Mouse (Mus musculus): ENCODE data around the gene Gm4131. TPM values are rescaled to one million over a fixed set of nuclear protein-coding genes. Genes with fewer than 3 reads are reported as not detected.

Gene Gm4131
- polyA plus RNA-seq, 1 experiment from 2014 or later, result not detected

DNA sequence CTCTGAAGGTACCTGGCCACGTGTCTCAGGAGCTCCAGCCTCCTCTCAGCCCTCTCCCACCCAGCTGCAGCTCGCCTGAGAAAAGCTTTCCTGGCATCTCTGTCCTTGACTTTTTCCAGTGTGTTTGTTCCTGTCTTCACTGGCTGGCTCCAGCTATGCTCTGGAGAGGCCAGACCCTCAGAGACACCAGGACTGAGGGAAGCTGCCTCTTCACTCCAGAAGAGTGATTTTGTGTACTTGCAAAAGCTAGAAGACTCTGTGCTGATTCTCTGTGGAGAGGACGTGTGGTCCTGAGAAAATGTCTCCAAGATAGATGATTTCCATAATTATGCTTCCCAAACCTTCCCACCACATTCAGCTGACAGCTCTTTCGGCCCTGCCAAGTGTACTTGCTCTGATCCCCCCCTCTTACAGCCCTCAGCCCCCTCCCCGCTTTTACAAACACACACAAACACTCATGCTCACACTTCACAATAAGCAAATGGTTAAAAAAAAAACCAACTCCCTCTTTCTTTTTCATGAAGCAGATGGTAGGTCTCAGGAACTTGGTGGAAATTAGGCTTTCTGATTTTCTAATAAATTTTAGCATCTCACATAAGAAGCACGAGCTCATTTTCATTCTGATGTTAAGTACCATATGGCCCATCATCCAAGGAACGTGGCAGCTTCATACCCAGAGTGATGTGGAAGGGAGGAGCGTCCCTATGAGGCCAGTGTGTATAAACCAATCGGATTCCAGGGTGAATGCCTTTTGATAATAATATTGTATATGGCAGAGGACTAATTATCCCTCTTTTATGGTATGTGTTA is 111.8 kb downstream of the Gm4131 start:
- Histone ChIP-seq H3K27ac (no peak overlapping the region), H3K4me1 (no peaks in the 10 kb centered on the region), H3K9me3 (no peaks in the 10 kb centered on the region), H3K27me3 (replicated peaks) (no peaks in the 10 kb centered on the region), H3K4me2 (replicated peaks) (no peak overlapping the region), H3K36me3 (no peaks in the 10 kb centered on the region), H3K4me3 (no peak overlapping the region), H3K9ac (no peak overlapping the region)
- WGBS, result 64% methylated on average over 9 of the region's 9 CpGs
- no peak for ATAC-seq (ENCODE audit: low FRiP score, low read depth)

DNA sequence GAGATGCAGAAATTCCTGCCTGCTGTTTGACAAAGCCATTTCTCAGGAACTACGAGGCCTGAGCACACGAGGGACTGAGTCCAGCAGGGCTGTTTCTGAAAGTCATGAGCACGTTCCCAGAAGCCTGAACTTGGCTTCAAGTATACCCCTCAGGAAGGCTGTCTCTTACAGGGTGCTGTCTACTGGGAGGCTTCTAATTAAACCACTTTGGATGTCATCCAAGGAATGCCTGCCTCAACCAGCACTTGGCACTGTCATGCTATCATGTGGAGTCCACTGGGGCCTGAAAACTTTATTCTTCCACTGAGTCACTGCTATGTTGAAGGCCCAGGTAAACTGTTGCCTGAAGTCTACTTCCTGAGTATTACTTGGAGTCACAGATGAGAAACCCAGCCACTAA is 112.6 kb downstream of the Gm4131 start:
- Histone ChIP-seq H3K4me3 (no peak overlapping the region), H3K36me3 (no peaks in the 10 kb centered on the region), H3K4me2 (replicated peaks) (no peak overlapping the region), H3K4me1 (no peaks in the 10 kb centered on the region), H3K9me3 (no peaks in the 10 kb centered on the region), H3K27ac (no peak overlapping the region), H3K9ac (no peak overlapping the region), H3K27me3 (replicated peaks) (no peaks in the 10 kb centered on the region)
- 82% methylated on average over 3 of the region's 3 CpGs for WGBS
- no peak for ATAC-seq (ENCODE audit: low FRiP score, low read depth)

GRCm38 (mm10) chr14:62453276-62453675 is 113.4 kb downstream of the Gm4131 start:
- Histone ChIP-seq H3K4me2 (replicated peaks) (no peak overlapping the region), H3K9me3 (no peaks in the 10 kb centered on the region), H3K9ac (no peak overlapping the region), H3K36me3 (no peaks in the 10 kb centered on the region), H3K4me3 (no peak overlapping the region), H3K27me3 (replicated peaks) (no peaks in the 10 kb centered on the region), H3K27ac (no peak overlapping the region), H3K4me1 (no peaks in the 10 kb centered on the region)
- WGBS, result 78% methylated on average over 11 of the region's 11 CpGs
- no peak for ATAC-seq (ENCODE audit: low FRiP score, low read depth)

GRCm38 (mm10) chr14:62450706-62451105 is 116.0 kb downstream of the Gm4131 start:
- Histone ChIP-seq H3K4me2 (replicated peaks) (no peak overlapping the region), H3K36me3 (no peaks in the 10 kb centered on the region), H3K9ac (no peak overlapping the region), H3K4me1 (no peaks in the 10 kb centered on the region), H3K9me3 (no peaks in the 10 kb centered on the region), H3K27me3 (replicated peaks) (no peaks in the 10 kb centered on the region), H3K27ac (no peak overlapping the region), H3K4me3 (no peak overlapping the region)
- ATAC-seq (ENCODE audit: low FRiP score, low read depth), result no peak
- 92% methylated on average over 1 of the region's 1 CpGs for WGBS

- Histone ChIP-seq H3K4me1 (no peaks in the 10 kb centered on the region), H3K27me3 (replicated peaks) (no peaks in the 10 kb centered on the region), H3K4me2 (replicated peaks) (no peak overlapping the region), H3K4me3 (no peak overlapping the region), H3K27ac (no peak overlapping the region), H3K9ac (no peak overlapping the region), H3K9me3 (no peaks in the 10 kb centered on the region), H3K36me3 (no peaks in the 10 kb centered on the region)
- no peak for ATAC-seq (ENCODE audit: low FRiP score, low read depth)
- 89% methylated on average over 3 of the region's 3 CpGs for WGBS
These were observed 119.5 kb downstream of the Gm4131 start for GRCm38 (mm10) chr14:62447214-62447548.

- Histone ChIP-seq H3K4me3 (no peak overlapping the region), H3K27me3 (replicated peaks) (no peaks in the 10 kb centered on the region), H3K27ac (no peak overlapping the region), H3K4me1 (no peaks in the 10 kb centered on the region), H3K9me3 (no peaks in the 10 kb centered on the region), H3K4me2 (replicated peaks) (no peak overlapping the region), H3K9ac (no peak overlapping the region), H3K36me3 (no peaks in the 10 kb centered on the region)
- ATAC-seq (ENCODE audit: low FRiP score, low read depth), result no peak
- WGBS, result 63% methylated on average over 7 of the region's 7 CpGs
These were observed 120.1 kb downstream of the Gm4131 start for GRCm38 (mm10) chr14:62446385-62447213.

GRCm38 (mm10) chr14:62443840-62444430 is 122.8 kb downstream of the Gm4131 start:
- Histone ChIP-seq H3K36me3 (no peaks in the 10 kb centered on the region), H3K27ac (no peak overlapping the region), H3K27me3 (replicated peaks) (no peaks in the 10 kb centered on the region), H3K4me1 (no peaks in the 10 kb centered on the region), H3K4me2 (replicated peaks) (no peak overlapping the region), H3K9me3 (no peaks in the 10 kb centered on the region), H3K9ac (no peak overlapping the region), H3K4me3 (no peak overlapping the region)
- WGBS, result 81% methylated on average over 6 of the region's 6 CpGs
- no peak for ATAC-seq (ENCODE audit: low FRiP score, low read depth)

GRCm38 (mm10) chr14:62442971-62443370 is 123.8 kb downstream of the Gm4131 start:
- WGBS, result 89% methylated on average over 1 of the region's 1 CpGs
- ATAC-seq (ENCODE audit: low FRiP score, low read depth), result no peak
- no peak overlapping the region for H3K4me2 ChIP-seq (replicated peaks)

DNA sequence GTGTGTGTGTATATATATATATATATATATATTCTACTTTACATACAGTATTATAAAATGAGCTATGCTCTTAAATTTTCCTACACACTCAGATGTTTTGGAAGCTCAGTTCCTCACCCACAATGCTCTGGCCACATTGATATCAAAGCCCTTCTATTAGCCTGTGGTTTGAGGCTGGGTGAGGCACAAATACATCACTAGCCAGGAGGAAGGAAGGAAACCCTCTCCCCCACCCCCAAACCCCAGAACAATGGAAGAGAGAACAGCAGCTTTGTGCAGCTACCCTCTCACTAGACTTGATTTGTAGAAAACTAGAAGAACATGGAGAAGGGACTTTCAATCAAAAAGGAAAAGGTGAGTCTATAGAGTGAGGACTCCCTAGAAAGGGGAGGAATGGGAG is 126.7 kb downstream of the Gm4131 start:
- no peaks in the 10 kb centered on the region for H3K36me3 ChIP-seq
- H3K4me3 ChIP-seq, result no peak overlapping the region
- no peak overlapping the region for H3K27ac ChIP-seq
- H3K27me3 ChIP-seq (replicated peaks), result no peaks in the 10 kb centered on the region
- no peak for ATAC-seq (ENCODE audit: low FRiP score, low read depth)
- H3K4me1 ChIP-seq, result no peaks in the 10 kb centered on the region
- no peaks in the 10 kb centered on the region for H3K9me3 ChIP-seq
- no peak overlapping the region for H3K9ac ChIP-seq
- no peak overlapping the region for H3K4me2 ChIP-seq (replicated peaks)

More at GRCm38 (mm10) chr14:62442971-62443370, 123.8 kb downstream of the Gm4131 start:
- Histone ChIP-seq H3K9me3 (no peaks in the 10 kb centered on the region), H3K9ac (no peak overlapping the region), H3K27ac (no peak overlapping the region), H3K4me1 (no peaks in the 10 kb centered on the region), H3K4me3 (no peak overlapping the region), H3K36me3 (no peaks in the 10 kb centered on the region), H3K27me3 (replicated peaks) (no peaks in the 10 kb centered on the region)

DNA sequence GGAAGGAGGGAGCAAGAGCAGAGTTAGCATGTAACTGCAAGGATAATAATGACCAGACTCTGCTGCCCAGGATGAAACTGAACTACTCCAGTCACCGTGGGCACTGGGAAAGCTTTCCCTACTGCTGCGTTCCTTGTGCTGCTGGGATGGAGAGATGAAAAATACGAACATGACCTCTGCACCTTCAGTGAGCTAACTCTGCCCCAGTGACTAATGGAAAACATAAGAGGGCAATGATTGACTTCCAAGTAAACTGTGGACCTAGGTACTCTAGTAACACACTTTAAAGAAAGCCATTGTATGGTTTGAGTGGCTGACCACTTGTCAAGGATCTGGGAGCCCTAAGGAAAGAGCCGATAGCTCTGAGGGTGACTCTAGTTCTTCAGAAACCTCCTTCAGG is 128.5 kb downstream of the Gm4131 start:
- Histone ChIP-seq H3K4me3 (no peak overlapping the region), H3K36me3 (no peaks in the 10 kb centered on the region), H3K4me1 (no peaks in the 10 kb centered on the region), H3K27me3 (replicated peaks) (no peaks in the 10 kb centered on the region), H3K27ac (no peak overlapping the region), H3K9ac (no peak overlapping the region), H3K9me3 (no peaks in the 10 kb centered on the region), H3K4me2 (replicated peaks) (no peak overlapping the region)
- no peak for ATAC-seq (ENCODE audit: low FRiP score, low read depth)
- WGBS, result 83% methylated on average over 4 of the region's 4 CpGs

DNA sequence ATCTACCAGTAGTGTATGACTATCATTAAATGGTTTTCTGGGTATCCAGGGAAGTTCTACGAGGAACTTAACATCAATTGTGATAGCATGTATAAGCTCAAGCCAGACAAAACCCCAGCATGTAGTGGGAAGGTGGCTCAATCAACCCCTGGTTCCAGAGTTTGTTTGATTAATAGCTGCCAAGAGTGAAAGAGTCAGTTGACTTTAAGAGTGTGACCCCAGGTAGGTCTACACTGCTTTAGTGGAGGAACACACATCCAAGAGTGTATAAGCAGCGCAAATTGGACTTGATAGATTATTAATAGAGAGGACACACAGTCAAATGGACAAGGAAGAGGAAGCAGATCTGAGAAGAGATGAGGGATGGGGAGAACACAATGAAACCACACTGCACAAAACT is 128.9 kb downstream of the Gm4131 start:
- 88% methylated on average over 2 of the region's 2 CpGs for WGBS
- no peak for ATAC-seq (ENCODE audit: low FRiP score, low read depth)
- Histone ChIP-seq H3K36me3 (no peaks in the 10 kb centered on the region), H3K4me2 (replicated peaks) (no peak overlapping the region), H3K27me3 (replicated peaks) (no peaks in the 10 kb centered on the region), H3K9me3 (no peaks in the 10 kb centered on the region), H3K4me3 (no peak overlapping the region), H3K9ac (no peak overlapping the region), H3K27ac (no peak overlapping the region), H3K4me1 (no peaks in the 10 kb centered on the region)

GRCm38 (mm10) chr14:62425277-62425691 is 141.4 kb downstream of the Gm4131 start:
- Histone ChIP-seq H3K4me2 (replicated peaks) (no peak overlapping the region), H3K4me3 (no peak overlapping the region), H3K9me3 (no peaks in the 10 kb centered on the region), H3K4me1 (peaks cover 4% of the 10 kb centered on the region; the same call in 1 of the 2 replicates), H3K27me3 (replicated peaks) (no peaks in the 10 kb centered on the region), H3K9ac (no peak overlapping the region), H3K27ac (no peak overlapping the region), H3K36me3 (no peaks in the 10 kb centered on the region)
- 84% methylated on average over 2 of the region's 2 CpGs for WGBS
- ATAC-seq (ENCODE audit: low FRiP score, low read depth), result no peak
